Comparison of ENCODE assay signal across 8 mouse cellular contexts in genomic region chr15:96132636-96133035, GRCm38 (mm10).
DNase-seq lines count a peak whose midpoint lies in the region; ATAC-seq and TF ChIP-seq lines count a peak whose summit lies in the region.

No protein-coding gene starts in this region.

- H3K4me2 ChIP-seq in forebrain, postnatal 0 days (ENCODE audit: low read depth): no peak overlapping the region

- no peaks in the 10 kb centered on the region for H3K27me3 ChIP-seq in heart, embryonic 10.5 days (ENCODE audit: insufficient read depth, poor library complexity, severe bottlenecking)
- no peaks in the 10 kb centered on the region for H3K27me3 ChIP-seq in ES-Bruce4 (ENCODE audit: control insufficient read depth, insufficient read depth, low read length, poor library complexity, severe bottlenecking)
- H3K27me3 ChIP-seq in forebrain, postnatal 0 days (ENCODE audit: insufficient read depth, low read length): no peaks in the 10 kb centered on the region

- H3K9me3 ChIP-seq in heart, embryonic 10.5 days: no peaks in the 10 kb centered on the region
- H3K9me3 ChIP-seq in ES-Bruce4 (replicated peaks; ENCODE audit: control insufficient read depth, insufficient read depth, low read length, poor library complexity, severe bottlenecking): no peaks in the 10 kb centered on the region
- H3K9me3 ChIP-seq in forebrain, postnatal 0 days (ENCODE audit: low read length): no peaks in the 10 kb centered on the region

- peak; percentile 62; the same call in 1 of the 2 replicates for ATAC-seq in forebrain, postnatal 0 days

- no peak for TF ChIP-seq EP300 in ES-Bruce4 (IDR thresholded peaks at IDR 0.05; ENCODE audit: insufficient read depth, low read depth, low read length)

- peaks cover 30% of the 10 kb centered on the region for H3K4me1 ChIP-seq in heart, embryonic 10.5 days
- peaks cover 19% of the 10 kb centered on the region for H3K4me1 ChIP-seq in ES-Bruce4 (ENCODE audit: control insufficient read depth, insufficient read depth, low read length)
- no peaks in the 10 kb centered on the region for H3K4me1 ChIP-seq in forebrain, postnatal 0 days (ENCODE audit: insufficient read depth)

- no peak overlapping the region for H3K27ac ChIP-seq in heart, embryonic 10.5 days
- H3K27ac ChIP-seq in ES-Bruce4 (ENCODE audit: insufficient read depth, low read length): peak overlapping the region; percentile 90
- no peak overlapping the region for H3K27ac ChIP-seq in forebrain, postnatal 0 days (ENCODE audit: low read depth, low read length)

- H3K36me3 ChIP-seq in heart, embryonic 10.5 days: no peaks in the 10 kb centered on the region
- no peaks in the 10 kb centered on the region for H3K36me3 ChIP-seq in ES-Bruce4 (ENCODE audit: control insufficient read depth, insufficient read depth, low read length, poor library complexity, severe bottlenecking)
- no peaks in the 10 kb centered on the region for H3K36me3 ChIP-seq in forebrain, postnatal 0 days (ENCODE audit: insufficient read depth)

- peak; percentile 14 to 26 for DNase-seq in heart, adult 18-20 months
- DNase-seq in heart, embryonic 10.5 days (ENCODE audit: low spot score): no peak
- peak; percentile 44 for DNase-seq in forebrain, postnatal 0 days
- peak; percentile 8 to 12 for DNase-seq in left cerebral cortex, postnatal 36 days (ENCODE audit: low spot score in 2 of 2)
- peak; percentile 36 for DNase-seq in telencephalon, adult 2 months (ENCODE audit: low read depth, low spot score)
- DNase-seq in gastrocnemius, postnatal 36 days: no peak
- DNase-seq in B cell, adult 2 months: no peak

- no peak for TF ChIP-seq POLR2A in ES-Bruce4 (IDR thresholded peaks at IDR 0.05; ENCODE audit: insufficient read depth, low read length)

- H3K4me3 ChIP-seq in heart, embryonic 10.5 days: no peak overlapping the region
- no peak overlapping the region for H3K4me3 ChIP-seq in ES-Bruce4 (ENCODE audit: low read depth, low read length)
- H3K4me3 ChIP-seq in forebrain, postnatal 0 days (ENCODE audit: low read depth, low read length): no peak overlapping the region

- intact Hi-C loops in left cerebral cortex, postnatal 36 days (cut with DNase I): loop anchor here (10.0 kb wide), 1 partner anchor 152 kb away; the partner anchor contains the start of gene Arid2
- intact Hi-C loops in gastrocnemius, postnatal 36 days (cut with DNase I): no loop called here

- WGBS in heart, embryonic 10.5 days: 67% methylated on average over 3 of the region's 3 CpGs
- 35% methylated on average over 3 of the region's 3 CpGs for WGBS in forebrain, postnatal 0 days

- no peak for TF ChIP-seq CTCF in ES-Bruce4 (IDR thresholded peaks at IDR 0.05; ENCODE audit: low read depth, low read length)
- TF ChIP-seq CTCF in forebrain, postnatal 0 days (IDR thresholded peaks at IDR 0.05; ENCODE audit: low read depth): no peak

- no peak overlapping the region for H3K9ac ChIP-seq in ES-Bruce4 (ENCODE audit: low read depth, poor library complexity, severe bottlenecking)
- no peak overlapping the region for H3K9ac ChIP-seq in forebrain, postnatal 0 days

Comparison
In these comparisons a context has a peak if more than half of its experiments do, and no peak if none do; other contexts are left out.
1. DNase-seq: peak in heart, adult 18-20 months (2 of 2), forebrain, postnatal 0 days (single experiment), left cerebral cortex, postnatal 36 days (2 of 2) and telencephalon, adult 2 months (single experiment); none in heart, embryonic 10.5 days (single experiment), gastrocnemius, postnatal 36 days (0 of 2) and B cell, adult 2 months (0 of 2).